Mouse (Mus musculus): ENCODE measurements at regions not wholly inside any gene's neighbourhood (a gene's known extent, or its start where the extent isn't known, plus 50 kb on each side); places are given as distances from the start of the nearest gene placed in this dataset.

DNA sequence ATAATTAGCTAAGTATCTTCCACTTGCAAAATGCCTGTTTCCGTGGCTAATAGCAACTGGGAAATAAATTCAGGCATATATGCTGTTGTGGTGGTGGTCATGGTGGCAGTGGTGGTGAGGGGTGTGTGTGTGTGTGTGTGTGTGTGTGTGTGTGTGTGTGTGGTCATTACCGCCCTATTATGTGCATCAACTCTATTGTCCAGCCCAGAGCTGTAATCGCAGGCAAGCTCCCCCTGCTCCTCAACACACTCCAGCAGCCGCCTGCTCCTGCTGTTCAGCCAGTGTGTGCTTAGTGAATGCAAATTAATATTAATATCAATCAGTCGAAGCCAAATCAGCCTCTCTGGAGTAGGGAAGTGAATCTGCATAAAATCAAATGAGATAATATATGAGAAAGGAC, 152.9 kb upstream of the Zic3 start:
- Histone ChIP-seq H3K36me3 (ENCODE audit: control insufficient read depth in 1 of 2, insufficient read depth in 2 of 2, low read length in 2 of 2) (no peaks in the 10 kb centered on the region), H3K4me3 (ENCODE audit: control insufficient read depth in 1 of 2, insufficient read depth in 1 of 2, low read depth in 2 of 2, low read length in 2 of 2) (no peak overlapping the region), H3K9me3 (replicated peaks; ENCODE audit: insufficient read depth, low read length) (no peaks in the 10 kb centered on the region), H3K4me1 (ENCODE audit: control insufficient read depth in 1 of 2, insufficient read depth in 2 of 2, low read length in 2 of 2) (no peaks in the 10 kb centered on the region), H3K9ac (ENCODE audit: control insufficient read depth, low read depth, low read length, poor library complexity, severe bottlenecking) (no peak overlapping the region), H3K79me2 (ENCODE audit: control insufficient read depth, insufficient read depth, low read length, poor library complexity) (no peaks in the 10 kb centered on the region), H3K27me3 (ENCODE audit: control insufficient read depth in 1 of 2, insufficient read depth in 2 of 2, low read length in 2 of 2) (no peaks in the 10 kb centered on the region), H3K27ac (ENCODE audit: control insufficient read depth, low read depth, low read length) (no peak overlapping the region)
- no peak for TF ChIP-seq RAD21 (IDR thresholded peaks at IDR 0.05; ENCODE audit: low read depth, low read length)
- DNase-seq (ENCODE audit: low read depth, low spot score) = no peak

DNA sequence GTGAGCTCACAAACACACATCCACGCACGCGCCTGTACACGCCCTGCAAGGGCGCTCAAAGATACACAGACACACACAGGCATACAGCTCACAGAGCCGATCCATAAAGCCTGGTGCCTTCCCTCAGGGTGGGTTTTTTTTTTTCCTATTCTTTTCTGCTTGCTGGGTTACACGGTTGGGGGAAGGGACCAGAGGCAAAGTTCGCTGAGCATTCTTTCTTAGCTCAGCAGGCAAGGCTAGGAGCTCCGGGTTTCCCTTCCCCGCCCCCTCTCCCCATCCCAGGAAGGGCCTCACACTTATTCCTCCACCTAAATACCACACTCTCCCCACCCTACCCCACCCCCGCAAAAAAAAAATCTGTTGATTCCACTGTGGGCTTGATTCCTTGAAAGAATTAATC, 105.8 kb upstream of the Zic3 start:
- Histone ChIP-seq H3K79me2 (ENCODE audit: control insufficient read depth, insufficient read depth, low read length, poor library complexity) (no peaks in the 10 kb centered on the region), H3K9ac (ENCODE audit: control insufficient read depth, low read depth, low read length, poor library complexity, severe bottlenecking) (no peak overlapping the region), H3K36me3 (ENCODE audit: control insufficient read depth in 1 of 2, insufficient read depth in 2 of 2, low read length in 2 of 2) (no peaks in the 10 kb centered on the region), H3K4me1 (ENCODE audit: control insufficient read depth in 1 of 2, insufficient read depth in 2 of 2, low read length in 2 of 2) (no peaks in the 10 kb centered on the region), H3K9me3 (replicated peaks; ENCODE audit: insufficient read depth, low read length) (no peaks in the 10 kb centered on the region), H3K27me3 (ENCODE audit: control insufficient read depth in 1 of 2, insufficient read depth in 2 of 2, low read length in 2 of 2) (no peaks in the 10 kb centered on the region), H3K27ac (ENCODE audit: control insufficient read depth, low read depth, low read length) (no peak overlapping the region), H3K4me3 (ENCODE audit: control insufficient read depth in 1 of 2, insufficient read depth in 1 of 2, low read depth in 2 of 2, low read length in 2 of 2) (no peak overlapping the region)
- DNase-seq (ENCODE audit: low read depth, low spot score) = no peak
- TF ChIP-seq CHD2 (IDR thresholded peaks at IDR 0.05; ENCODE audit: low read length) (no peak), TAL1 (IDR thresholded peaks at IDR 0.05; ENCODE audit: low read length) (no peak), MYC (IDR thresholded peaks at IDR 0.05; ENCODE audit: low read depth, low read length) (no peak), TBP (IDR thresholded peaks at IDR 0.05; ENCODE audit: low read depth, low read length) (no peak), MEF2A (IDR thresholded peaks at IDR 0.05; ENCODE audit: extremely low read depth, insufficient replicate concordance, low read depth, low read length, poor library complexity, severe bottlenecking) (no peak), HCFC1 (IDR thresholded peaks at IDR 0.05; ENCODE audit: low read depth, low read length) (no peak), CHD1 (IDR thresholded peaks at IDR 0.05; ENCODE audit: low read depth, low read length) (no peak), ZC3H11A (IDR thresholded peaks at IDR 0.05; ENCODE audit: low read depth, low read length) (no peak), TCF12 (IDR thresholded peaks at IDR 0.05; ENCODE audit: low read depth, low read length) (no peak), MAX (IDR thresholded peaks at IDR 0.05; ENCODE audit: low read length) (no peak), ZMIZ1 (IDR thresholded peaks at IDR 0.05; ENCODE audit: low read depth, low read length) (no peak), JUND (IDR thresholded peaks at IDR 0.05; ENCODE audit: low read depth, low read length) (no peak), MAFK (IDR thresholded peaks at IDR 0.05; ENCODE audit: borderline replicate concordance, low read depth, low read length) (no peak), ETS1 (IDR thresholded peaks at IDR 0.05; ENCODE audit: low read depth, low read length) (no peak), NELFE (IDR thresholded peaks at IDR 0.05; ENCODE audit: low read depth, low read length) (no peak), POLR2A (IDR thresholded peaks at IDR 0.05; ENCODE audit: control insufficient read depth in 1 of 2, insufficient read depth in 1 of 2, low read depth in 1 of 2, low read length in 2 of 2, poor library complexity in 1 of 2) (no peak), SIN3A (IDR thresholded peaks at IDR 0.05; ENCODE audit: low read length) (no peak), POLR2AphosphoS5 (IDR thresholded peaks at IDR 0.05; ENCODE audit: borderline replicate concordance, low read depth, low read length) (no peak)
